Mouse (Mus musculus): ENCODE data around the gene Slc22a23.

Slc22a23 gene

DNA sequence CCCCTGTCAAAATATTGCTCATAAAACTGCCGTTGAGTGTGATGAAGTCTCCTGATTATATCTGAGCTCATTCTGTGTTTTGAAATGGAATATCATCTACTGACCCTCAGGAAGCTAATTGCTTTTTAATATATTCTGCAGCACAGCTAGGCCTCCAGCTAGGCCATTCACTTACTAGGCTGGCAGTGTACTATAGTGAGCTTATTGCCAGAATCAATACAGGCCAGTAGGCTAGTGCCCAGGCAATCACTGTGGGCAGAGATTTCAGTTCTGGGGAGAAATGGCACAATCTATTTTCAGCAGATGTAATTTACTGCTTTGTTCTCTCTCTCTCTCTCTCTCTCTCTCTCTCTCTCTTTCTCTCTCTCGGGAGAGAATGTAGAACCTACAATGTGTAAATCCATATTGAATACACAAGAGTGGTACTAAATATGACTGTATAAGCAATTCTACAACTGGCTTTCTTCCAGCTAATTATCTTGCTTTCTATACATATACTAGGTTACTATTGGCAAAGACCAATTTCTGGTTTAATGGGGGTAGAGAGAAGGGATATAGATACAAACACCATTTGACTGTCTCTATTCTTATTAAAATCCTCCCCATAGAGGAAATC is 75.5 kb downstream of the Slc22a23 start:
- no peak for DNase-seq (ENCODE audit: low spot score in 2 of 2)

GRCm38 (mm10) chr13:34266942-34267660 is 77.9 kb downstream of the Slc22a23 start:
- DNase-seq (ENCODE audit: low spot score in 2 of 2), result no peak

DNA sequence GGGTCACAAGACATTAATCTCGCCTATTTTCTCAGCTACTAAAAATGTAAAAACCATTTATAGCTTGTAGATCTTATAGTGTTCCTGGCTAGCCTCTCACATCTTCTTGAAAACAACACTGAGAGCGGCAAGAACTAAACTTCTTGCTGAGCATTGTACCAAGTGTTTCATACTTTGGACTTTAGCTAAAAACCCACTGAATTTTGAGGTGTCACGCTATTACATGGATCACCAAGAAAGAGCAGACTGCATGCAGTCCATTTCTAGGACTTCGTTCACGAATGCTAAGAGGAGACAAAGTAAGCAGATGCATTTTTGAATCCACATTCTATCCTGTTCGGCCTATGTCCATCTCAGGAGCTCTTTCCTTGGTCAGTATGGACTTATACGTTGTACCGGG is 78.9 kb downstream of the Slc22a23 start:
- no peak for DNase-seq (ENCODE audit: low spot score in 2 of 2)

DNA sequence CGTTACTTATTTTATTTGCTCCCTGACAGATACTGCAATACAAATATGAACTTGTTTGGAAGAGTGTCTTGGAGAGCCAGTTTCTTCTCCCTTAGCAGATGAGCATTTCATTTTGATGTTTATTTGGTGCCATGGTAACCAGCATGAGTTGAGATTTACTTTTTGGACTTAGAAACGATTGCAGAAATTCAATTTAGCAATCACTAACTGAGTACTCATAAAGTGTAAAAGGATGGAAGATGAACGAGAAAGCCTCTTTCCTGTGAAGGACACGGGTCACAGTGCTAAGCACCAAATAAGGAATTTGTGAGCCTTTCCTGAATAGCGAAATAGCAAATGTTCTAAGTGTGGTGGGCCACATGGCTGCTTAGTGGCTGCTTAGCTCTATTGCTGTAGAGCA is 79.4 kb downstream of the Slc22a23 start:
- DNase-seq (ENCODE audit: low spot score in 2 of 2), result no peak

DNA sequence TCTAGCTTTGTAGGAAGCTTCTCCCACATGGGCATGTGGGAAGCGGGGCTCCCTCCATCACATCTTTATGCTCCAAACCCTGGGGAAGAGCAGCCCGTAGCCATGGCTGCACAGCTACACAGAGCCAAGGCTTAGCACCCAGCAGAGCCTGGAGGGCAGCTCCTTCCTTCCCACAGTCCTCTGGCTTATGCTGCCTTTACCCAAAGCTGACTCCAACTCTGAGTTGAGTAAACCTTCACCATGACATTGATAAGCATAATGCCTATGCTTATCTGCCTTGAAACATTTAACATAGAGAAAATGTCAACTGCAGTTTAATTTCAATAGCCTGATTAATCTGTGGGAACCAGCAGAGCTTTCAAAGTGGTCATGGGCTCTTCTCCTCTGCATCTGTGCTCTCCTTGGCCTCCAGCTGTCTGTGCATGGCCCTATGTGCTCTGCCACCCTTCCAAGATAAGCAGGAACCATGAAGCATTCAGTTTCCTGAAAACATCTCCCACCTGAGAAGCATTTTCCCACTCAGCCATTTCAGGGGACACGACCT is 79.9 kb downstream of the Slc22a23 start:
- no peak for DNase-seq (ENCODE audit: low spot score in 2 of 2)

DNA sequence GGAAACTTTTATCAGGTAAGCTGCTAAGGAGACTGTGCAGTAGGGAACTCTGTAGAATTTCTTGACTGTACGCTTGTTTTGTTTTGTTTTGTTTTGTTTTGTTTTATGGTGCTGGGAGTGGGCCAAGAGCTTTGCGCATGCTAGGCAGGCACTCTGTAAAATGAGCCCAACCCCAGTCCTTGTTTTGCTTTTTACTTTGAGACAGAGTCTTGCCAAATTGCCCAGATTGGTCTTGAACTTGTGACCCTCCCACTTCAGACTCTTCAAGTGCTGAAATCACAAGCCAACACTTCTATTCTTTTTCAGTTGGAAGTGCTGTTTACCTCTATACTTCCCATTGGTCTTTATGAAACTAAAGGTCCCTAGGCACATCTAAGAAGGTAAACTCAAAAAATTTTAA is 80.5 kb downstream of the Slc22a23 start:
- DNase-seq (ENCODE audit: low spot score in 2 of 2), result no peak

DNA sequence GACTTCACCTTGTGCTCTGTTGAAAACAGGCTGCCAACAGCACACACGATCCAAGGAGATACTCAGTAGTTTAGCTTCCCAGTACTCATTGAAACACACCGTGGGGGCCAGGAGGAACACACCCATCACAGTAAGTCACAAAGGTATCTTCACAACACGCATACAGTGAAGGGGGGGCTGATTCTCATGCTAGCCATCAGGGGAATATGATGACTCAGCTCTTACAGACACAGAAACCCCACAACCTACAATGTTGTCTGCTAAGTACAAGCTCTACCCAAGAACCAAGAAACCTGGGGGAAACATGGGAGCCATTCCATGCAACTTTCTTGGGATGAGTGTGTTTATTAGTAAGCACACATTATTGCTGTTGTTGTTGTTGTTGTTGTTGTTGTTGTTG is 86.2 kb downstream of the Slc22a23 start:
- DNase-seq (ENCODE audit: low spot score in 2 of 2), result no peak

- no peak for DNase-seq (ENCODE audit: low spot score in 2 of 2)
Observed at GRCm38 (mm10) chr13:34257177-34257576, 87.8 kb downstream of the Slc22a23 start.

DNA sequence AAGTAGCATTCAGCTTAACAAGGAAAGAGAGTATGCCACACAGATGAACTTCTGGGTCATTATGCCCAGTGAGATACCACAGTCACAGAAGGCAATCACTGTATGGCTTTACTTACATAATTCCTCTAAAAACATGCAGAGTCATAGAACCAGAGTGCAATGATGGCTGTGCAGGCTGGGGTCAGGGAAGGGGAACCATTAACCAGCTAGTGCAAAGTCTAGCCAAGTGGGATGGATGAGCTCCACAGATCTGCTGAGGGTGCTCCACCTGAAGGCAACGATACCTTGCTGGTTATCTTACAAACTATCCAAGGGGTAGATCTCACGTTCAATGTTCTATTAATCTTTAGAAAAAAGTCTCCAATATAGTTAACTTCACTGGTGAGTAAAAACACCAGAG is 88.3 kb downstream of the Slc22a23 start:
- DNase-seq (ENCODE audit: low spot score in 2 of 2), result no peak

GRCm38 (mm10) chr13:34255297-34255696 is 89.7 kb downstream of the Slc22a23 start:
- DNase-seq (ENCODE audit: low spot score in 2 of 2), result no peak

- peak; percentile 17 to 32 for DNase-seq (ENCODE audit: low spot score in 2 of 2)
Observed at GRCm38 (mm10) chr13:34254691-34255090, 90.3 kb downstream of the Slc22a23 start.

GRCm38 (mm10) chr13:34253736-34254135 is 91.2 kb downstream of the Slc22a23 start:
- DNase-seq (ENCODE audit: low spot score in 2 of 2), result no peak

GRCm38 (mm10) chr13:34248941-34249920 is 95.8 kb downstream of the Slc22a23 start:
- no peak for DNase-seq (ENCODE audit: low spot score in 2 of 2)

GRCm38 (mm10) chr13:34248107-34248506 is 96.9 kb downstream of the Slc22a23 start:
- no peak for DNase-seq (ENCODE audit: low spot score in 2 of 2)

DNA sequence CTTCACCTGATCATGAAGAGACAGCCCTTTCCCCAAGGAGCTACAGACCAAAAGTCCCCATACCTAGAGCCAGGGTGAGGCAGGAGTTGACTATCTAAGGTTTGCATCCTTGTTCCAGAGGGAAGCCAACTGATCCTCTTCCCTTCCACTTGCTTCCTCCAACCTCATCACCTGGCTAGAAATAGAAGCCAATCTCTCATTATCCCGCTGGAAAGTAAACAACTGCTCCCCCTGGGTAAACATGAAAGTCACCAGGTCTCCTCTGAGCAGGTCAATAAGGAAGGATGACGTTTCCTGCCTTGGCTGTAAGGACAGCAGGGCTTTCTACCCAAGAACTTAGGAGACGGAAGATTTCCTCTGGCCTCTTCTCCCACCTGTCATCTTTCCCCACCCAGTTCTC is 98.2 kb downstream of the Slc22a23 start:
- no peak for DNase-seq (ENCODE audit: low spot score in 2 of 2)

DNA sequence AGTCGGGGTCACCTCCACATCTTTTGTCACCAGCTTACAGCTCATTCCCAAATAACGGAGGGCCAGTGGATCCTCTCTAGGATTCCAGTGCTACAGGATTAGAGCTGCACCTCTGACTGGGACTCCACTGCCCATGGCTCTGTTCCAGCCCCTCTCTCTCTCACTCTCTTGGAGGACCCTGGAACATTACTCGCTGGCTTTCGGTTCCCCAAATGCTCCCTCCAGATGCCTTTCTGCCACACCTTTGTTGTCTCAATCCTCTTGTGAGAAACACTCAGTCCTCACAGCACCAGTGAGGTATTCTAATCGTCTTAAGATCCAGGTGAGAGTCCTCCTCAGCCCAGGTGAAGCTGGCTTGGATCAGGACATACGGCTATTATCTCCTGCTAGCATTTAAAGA is 99.8 kb downstream of the Slc22a23 start:
- no peak for DNase-seq (ENCODE audit: low spot score in 2 of 2)

- DNase-seq (ENCODE audit: low spot score in 2 of 2), result no peak
Observed at GRCm38 (mm10) chr13:34244186-34244585, 100.8 kb downstream of the Slc22a23 start.

GRCm38 (mm10) chr13:34242211-34242610 is 102.8 kb downstream of the Slc22a23 start:
- no peak for DNase-seq (ENCODE audit: low spot score in 2 of 2)

GRCm38 (mm10) chr13:34240087-34240428 is 104.9 kb downstream of the Slc22a23 start:
- DNase-seq (ENCODE audit: low spot score in 2 of 2), result no peak

DNA sequence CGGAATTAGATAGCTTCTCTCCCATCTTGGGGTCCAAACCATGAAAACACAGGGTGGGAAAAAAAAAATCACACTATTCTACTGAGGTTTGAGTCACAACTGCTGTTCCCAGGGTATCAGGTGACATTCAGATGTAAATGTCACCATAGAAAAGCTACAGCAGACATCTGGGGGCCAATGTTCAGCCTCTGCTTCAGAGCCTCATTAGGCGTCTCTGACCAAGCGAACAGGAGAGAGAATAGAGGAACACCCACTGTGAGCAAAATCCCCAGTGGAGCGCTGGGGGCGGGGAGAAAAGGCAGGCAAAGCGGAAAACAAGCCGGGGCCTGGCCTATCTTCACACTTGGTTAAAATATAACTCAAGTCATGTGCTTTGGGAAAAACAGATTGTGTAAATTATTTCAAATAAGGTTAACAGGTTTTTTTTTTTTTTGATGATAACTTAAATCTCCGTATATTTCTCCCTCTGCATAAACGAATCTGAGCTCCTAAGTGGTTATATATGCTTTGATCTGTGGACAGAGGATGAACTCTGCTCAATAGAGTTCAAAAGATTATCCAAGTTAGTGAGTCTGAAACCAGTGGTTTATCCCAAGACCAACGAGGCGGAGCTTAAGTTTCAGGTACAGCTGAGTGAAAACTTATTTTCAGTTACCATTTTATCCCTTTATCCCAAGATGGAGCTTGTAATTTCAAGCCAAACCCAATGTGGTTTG is 105.5 kb downstream of the Slc22a23 start:
- no peak for DNase-seq (ENCODE audit: low spot score in 2 of 2)

- no peak for DNase-seq (ENCODE audit: low spot score in 2 of 2)
Observed at GRCm38 (mm10) chr13:34238646-34239290, 106.2 kb downstream of the Slc22a23 start.
